Mouse (Mus musculus): Measurements from ENCODE around the gene Smim27.

Gene Smim27

DNA sequence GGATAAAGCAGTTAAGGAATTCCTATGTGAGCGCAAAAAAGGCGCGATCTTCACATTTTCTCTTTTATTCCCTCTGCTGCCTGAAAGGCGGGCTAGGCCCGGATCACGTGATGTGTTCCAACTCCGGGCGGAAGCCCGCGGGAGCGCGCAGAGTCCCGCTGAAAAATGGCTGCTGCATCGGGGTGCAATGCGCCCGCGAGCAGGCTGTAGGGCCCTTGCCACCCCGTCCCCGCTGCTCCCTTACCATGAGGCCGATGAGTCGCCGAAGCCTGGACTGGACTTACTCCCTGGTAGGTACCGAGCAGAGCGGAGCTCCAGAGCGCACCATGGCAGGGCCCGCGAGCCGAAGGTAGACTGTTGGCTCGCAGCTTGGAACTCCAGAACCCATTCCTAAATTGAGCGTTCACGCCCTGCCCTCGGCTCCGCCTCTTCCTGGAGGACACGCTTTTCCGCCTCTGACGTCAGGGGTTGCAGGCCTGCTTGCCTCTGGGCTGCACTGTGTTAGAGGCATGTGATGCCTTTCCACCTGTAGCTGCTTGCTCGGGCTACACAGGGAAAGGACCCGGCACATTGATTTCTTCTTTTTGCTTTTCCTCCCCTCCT lies at the start of gene Smim27, which contains the start of gene Topors:
Smim27 (plus strand) TSS at position 150 of the 603 bp plus-strand sequence.
Topors (minus strand) TSS at position 421 of the 603 bp plus-strand sequence.
- peak; percentile 98 for DNase-seq

DNA sequence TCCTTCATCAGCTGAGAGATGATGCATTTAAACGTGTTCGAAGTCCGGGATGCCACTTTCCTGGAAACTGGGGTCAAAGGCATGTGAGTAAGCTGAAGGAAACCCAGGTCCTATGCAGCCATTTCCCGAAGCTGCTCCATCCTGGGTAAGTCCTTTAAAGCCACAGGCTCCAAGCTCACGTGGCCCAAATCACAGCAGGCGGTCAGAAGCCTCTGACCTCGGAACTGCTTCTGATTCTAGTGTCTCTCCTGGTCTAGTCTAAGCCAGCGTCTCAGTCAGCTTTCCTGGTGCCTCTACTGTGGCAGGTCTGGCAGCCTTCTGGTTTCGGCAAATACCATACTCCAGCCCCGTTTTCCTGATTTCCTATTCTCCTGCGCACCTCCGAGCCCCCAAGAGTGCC lies 48.9 kb upstream of the Smim27 start:
- no peak for DNase-seq

DNA sequence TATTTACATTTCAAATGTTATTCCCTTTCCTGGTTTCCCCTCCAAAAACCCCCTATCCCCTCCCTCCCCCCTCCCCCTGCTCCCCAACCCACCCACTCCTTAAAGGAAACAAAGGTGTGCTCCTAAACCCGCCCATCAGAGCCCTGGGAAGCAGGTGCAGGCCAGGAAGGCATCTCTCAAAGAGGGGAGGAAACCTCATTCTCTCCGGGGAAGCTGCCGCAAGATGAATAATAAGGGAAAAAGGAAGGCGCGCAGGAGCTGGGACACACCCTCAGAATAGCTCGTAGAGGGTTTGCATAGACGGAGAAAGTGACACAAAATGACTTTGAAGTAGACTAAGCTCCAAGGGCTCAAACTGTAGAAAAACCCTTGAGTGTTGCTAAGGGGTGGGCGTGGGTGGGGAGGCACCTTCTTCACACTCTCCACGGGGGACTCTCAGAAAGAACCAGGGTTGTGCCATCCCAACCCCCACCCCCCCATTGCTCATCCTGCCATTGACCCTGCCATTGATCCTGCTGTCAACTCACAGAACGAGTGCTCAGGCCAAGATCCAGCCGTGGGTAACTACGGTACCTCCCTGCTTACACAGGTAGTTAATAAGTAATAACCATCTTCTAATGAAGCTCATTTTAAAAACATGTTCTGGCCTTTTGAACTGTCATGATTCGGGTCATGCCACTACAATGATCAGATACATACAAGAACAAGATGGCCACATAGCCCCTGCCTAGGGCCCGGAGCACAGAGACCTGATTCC lies 48.2 kb upstream of the Smim27 start:
- DNase-seq: no peak

DNA sequence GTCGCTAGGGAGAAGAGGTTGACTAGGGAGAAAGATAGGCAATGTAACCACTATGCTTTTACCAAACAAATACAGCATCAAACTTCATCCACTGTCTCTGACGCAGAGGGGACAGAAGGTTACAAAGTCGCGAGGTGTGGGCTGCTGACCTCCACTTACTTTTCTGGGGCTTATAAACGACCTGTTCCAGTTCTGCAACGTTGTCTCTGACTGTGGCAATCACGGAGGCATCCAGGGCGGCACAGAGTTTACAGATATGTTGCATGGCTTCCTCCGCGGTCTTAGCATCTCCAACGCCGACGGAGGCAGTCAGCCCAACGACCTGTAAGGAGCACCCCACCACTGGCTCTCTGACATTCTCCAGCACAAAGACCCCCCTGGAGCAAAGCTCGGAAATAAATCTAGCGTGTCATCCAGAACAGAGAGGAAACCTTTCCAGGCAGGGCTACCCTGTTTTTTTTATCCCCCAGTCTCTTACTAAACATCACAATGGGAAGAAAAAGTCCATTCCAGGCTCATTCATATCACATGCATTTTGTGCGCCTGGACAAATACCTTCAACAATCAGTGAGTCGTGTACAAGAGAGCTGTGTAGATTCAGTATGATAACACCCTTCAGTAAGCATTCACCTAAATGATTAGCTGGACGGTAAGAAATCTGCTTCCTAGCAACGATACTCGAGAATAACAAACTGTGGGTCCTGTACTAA lies 47.3 kb upstream of the Smim27 start:
- DNase-seq: no peak

DNA sequence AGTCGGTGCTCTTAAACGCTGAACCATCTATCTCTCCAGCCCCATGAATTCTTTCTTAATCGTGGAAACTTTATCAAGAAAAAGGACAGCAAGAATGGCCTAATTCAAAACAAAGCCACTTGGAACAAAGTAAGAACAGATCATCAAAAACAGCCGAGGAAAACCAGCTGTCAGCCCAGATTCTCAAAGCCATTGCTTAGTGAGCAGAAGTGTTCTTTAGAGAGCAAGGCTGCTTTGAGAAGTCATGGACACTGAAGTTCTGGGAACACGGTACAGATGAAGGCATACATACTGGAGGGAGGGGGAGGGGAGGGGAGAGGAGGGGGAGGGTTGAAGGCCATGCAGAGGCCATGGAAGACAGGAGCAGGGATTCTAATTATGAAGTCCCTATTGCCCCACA lies 43.3 kb upstream of the Smim27 start:
- peak; percentile 32 for DNase-seq

DNA sequence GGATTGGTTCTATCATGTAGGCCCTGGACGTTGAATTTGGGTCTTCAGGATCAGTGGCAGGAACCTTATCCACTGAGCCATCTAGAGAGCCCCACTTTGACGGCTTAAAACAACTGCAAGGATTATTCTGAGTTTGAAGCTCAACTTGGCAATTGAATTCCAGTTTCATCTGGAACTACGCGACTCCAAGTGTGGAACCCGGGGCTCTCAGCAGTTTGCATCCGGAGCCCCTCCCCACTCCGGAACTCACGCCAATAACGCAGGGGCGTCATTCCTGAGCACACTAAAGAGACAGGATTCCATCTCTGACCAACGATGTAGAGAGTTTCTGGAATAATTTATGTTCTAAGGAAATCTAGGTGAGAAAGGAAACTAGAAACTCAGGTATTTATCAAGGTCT lies 42.2 kb upstream of the Smim27 start:
- DNase-seq: no peak

DNA sequence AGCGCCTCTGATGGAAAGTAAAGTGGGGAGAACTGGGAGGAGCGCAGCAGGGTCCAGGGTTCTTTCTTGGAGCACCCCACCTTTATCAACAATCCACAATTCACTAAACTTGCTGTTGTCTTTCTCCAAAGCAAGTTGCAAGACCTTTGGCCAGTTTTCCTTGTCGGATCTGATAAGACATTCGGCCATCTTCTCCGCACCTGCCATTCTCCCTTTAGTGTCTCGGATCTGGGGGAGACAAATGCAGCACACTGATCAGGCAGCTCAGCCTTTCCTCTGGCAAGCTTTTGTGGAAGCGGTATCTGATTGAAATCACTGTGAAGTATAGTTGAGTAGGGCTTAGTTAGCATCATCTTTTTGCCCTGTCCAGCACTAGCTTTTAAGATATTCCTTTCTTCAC lies 41.5 kb upstream of the Smim27 start:
- DNase-seq: no peak

DNA sequence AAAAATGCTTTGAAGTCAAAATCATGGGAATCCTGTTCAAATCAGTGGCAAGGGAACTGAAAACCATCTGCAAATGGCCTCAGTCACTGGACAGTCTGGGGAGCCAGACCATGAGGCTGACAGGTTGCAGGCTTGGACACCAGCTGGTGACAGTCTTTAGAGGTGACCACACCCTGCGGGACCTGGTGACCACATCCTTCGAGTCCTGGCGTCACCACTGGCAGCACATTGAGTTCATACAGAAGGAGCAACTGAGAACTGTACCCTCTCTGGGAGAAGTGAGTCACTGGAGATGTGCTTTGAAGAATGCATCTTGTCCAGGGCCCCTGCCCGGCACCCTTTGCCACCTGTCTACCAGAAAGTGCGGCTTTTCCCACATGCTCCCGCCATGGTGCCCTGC lies 39.7 kb upstream of the Smim27 start:
- no peak for DNase-seq

DNA sequence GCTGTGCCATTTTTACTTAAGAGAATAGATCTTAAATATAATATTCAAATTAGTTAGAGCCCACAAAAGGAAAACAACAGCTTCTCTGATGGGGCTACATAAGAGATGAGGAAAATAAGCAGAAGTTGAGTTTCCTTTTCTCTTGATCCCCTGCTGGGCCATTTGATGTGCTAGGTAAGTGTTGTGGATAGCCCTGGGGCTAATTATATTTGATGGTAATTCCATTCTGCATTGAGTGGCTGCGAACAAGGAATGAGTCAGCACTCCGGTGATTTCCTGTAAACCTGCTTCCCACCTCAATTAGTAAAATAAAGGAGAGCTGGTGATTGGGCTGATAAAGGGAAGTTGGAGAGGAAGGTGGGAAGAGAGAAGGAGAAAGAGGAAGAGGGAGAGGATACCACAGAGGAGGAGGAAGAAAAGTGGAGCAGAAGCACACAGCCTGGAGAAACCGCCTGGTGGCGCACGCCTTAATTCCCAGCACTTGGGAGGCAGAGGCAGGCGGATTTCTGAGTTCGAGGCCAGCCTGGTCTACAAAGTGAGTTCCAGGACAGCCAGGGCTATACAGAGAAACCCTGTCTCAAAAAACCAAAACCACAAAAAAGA lies 36.2 kb upstream of the Smim27 start:
- DNase-seq: no peak

DNA sequence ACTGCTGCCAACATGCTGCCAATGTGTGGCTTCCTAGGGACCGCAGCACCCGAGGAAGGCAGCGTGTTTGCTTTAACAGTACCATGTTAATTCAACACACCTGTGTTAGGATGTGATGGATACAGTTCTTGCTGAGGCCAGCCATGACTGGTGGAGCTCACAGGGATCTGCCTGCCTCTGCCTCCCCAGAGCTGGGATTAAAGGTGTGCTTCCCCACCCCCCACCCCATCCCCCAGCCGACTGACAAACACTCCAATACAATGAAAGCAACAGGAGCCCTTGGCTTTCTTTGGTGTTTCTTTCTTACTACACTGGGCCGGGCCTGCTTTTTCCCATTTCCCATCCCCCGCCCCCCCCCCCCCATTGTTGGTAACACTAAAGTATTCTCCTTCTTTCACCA lies 35.1 kb upstream of the Smim27 start:
- DNase-seq: no peak

DNA sequence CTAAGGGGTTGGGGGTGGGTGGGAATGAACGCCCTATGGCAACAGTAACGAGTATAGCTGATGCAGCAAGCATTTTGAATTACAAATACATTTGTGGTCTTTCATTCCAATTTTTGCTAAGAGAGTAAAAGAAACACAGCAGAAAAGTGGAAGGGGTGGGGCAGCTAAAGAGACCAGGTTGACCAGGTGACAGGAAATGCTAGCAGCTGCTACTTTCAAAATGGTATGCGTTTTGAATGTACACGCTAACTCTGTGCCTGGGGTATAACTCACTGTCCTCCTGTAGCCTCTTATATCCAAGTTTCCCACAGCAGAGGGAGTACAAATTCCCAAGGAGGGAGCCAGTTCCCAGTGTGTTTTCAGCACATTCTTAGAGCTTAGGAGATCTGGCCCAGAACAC lies 32.5 kb upstream of the Smim27 start:
- no peak for DNase-seq

DNA sequence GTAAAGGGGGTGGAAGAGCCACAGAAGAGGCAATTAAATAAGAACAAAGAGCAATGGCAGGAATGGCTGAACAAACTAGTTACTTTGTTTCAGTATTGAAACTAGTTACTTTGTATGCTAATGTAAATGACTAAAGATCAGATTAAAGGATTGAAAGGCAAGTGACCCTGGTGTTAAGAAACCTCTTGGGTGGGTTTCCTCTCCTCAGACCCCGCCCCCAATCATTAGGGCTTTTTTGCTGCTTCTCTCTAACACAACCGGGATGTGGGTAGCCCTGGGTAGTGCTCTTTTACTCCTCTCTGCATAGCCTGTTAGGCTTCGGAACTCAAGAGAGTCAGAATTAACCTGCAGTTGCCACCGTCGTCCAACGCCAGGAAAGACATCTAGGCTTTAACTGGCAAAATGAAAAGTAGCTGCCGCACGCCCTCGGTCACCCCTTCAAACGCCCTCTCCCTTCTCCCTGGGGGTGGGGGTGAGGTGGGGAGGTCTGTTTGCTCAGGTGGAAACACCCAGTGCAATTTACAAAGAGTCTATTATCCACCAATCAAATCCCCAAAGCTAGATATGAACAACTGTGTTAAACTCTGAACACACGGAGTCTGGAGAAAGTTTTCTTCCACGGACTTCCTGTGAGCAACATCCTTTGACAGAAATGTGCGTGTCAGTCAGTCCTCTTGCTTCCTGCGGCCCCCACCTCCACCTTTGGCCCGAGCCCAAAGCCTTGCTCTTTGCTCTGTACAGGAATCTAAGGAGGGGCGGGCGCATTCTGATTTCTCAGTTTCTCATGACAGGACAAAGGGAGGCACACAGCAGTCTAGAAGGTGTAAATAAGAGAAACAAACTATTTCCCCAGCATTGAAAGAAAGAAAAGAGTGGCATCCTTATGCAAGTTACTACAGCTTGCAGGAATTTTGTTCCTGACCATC lies 30.6 kb upstream of the Smim27 start:
- DNase-seq: peak; percentile 85

DNA sequence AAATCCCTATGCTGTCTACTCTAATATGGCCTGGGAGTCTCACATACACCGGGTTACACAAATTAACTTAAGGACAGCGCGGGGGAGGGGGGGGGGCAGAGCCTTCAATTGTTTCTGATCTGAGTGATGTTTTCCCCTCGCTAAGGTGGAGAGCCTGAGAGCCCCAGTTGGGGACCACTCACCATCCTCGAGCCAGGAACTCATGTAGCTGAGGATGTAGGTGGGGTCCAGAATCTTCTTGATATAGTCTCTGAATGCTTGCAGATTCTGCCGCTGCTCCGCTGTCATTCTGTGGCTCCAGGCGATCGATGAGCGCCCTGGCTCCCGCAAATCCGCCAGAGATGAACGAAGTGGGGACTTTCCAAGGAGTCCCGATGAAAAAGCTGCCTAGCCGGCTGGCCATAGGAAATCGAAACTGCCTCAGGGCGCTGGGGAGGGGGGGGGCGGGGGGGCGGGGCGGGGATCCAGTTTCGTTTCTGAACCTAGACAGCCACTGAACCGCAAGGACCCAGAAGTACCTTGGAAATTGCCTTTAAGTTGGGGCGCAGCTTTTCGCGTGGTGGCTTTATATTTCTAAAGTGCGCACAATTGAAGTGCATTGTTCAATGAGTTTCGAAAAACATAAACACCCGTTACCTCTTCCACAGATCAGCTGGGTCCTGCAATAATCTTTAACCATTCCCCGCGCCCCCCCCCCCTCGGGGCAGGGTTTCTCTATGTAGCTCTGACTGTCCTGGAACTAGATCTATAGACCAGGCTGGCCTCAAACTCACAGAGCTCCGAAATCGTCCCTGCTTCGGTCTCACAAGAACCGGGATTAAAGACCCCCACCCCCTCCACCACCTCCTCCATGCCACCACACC lies 29.7 kb upstream of the Smim27 start, which contains the start of gene Ddx58:
Ddx58 (minus strand) TSS at position 420 of the 863 bp plus-strand sequence.
- peak; percentile 45 for DNase-seq

DNA sequence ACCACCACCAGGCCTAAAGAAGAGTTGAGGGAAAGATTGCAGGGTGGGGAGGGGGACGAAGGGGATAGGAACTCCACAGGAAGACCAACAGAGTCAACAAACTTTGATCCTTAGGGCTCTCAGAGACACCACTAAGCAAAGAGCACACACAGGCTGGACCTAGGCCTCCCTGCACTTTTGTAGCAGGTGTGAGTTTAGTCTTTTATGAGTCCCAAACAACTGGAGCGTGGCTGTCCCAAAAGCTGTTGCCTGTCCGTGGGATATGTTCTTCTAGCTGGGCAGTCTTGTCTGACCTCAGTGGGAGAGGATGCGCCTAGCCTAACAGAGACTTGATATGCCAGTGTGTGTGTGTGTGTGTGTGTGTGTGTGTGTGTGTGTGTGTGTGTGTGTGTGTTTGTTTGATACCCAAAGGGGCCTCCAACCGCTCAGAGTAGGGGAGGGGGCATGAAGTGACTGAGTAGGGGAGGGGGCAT lies 29.1 kb upstream of the Smim27 start:
- no peak for DNase-seq

DNA sequence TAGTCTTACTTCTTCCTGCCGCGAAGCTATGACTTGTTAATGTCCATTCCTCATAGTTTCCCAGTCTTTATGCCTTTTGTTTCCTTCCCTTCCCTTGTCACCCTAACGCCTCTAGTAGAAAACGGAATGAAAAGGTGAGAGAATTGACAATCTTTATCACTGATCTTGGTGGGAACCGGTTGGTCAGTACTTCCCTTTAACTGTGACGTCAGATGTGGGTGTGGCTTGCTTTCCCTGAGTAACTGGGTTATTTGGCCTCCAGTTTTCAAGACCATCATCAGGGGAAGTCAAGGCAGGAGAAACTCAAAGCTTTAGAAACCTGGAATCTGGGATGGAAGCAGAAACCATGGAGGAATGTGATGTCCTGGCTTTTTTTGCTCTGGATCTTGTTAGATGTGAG lies 27.5 kb upstream of the Smim27 start:
- peak; percentile 21 for DNase-seq

DNA sequence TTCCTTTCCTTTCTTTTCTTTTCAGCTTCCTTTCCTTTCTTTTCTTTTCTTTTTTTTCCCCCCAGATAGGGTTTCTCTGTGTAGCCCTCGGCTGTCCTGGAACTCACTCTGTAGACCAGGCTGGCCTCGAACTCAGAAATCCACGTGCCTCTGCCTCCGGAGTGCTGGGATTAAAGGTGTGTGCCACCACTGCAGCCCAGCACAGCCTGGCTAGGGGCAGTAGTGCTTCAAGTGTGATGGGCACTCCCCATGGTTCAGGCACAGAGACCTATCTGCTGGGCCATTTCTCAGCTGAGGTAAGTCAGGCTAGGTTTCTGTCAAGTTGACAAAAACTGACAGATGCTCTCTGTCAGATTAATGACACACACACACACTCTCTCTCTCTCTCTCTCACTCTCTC lies 26.4 kb upstream of the Smim27 start:
- DNase-seq: no peak

DNA sequence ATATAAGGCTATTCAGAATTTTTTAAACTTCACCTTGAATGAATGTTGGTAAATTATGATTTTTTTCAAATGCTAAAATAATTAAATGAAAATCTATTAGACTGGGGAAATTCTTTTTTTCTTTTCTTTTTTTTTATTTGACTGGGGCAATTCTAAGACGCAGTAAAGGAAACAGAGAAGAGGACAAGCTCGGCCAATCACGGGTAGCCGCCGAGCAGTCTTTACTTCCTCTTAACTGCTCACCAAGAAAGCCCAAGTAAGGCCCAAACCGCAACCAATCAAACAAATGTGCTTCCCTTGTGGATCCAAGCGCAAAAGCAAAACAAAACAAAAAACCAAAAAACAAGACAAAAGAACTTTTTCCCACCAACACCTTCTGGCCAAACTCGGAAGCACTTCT lies 25.3 kb upstream of the Smim27 start:
- DNase-seq: no peak

DNA sequence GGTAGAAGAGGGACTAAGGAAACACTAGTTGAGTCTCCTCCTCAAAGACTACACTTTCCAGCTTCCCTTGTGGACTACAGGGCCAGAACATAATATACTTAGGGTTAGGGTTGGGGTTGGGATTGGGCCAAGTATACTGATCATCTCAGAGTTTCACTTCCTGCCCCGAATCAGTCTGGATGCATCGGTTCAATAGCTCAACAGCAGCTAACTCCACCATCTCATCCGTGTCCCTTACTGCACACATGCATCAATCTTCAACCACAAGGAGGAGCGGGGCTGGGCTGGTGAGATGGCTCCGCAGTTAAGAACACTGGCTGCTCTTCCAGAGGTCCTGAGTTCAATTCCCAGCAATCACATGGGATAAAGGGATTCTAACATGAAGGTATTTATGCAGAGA lies 18.4 kb upstream of the Smim27 start:
- no peak for DNase-seq

DNA sequence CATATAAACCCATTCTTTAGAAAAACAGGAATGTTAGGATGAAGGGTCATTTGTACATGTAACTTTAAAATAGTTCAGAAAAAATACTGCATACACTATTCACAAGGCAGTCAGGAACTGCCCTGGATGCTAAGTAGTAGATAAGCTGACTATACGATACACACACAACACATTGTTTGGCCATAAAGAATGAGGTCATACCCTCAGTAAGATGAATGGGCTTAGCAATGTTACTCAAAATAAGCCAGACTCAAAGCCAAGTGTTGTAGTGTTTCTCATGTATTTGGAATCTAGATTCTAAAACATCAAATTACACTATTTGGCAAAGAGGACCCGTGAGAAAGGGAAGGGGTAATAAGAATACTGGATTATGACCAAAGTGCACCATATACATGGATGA lies 15.6 kb upstream of the Smim27 start:
- DNase-seq: no peak

DNA sequence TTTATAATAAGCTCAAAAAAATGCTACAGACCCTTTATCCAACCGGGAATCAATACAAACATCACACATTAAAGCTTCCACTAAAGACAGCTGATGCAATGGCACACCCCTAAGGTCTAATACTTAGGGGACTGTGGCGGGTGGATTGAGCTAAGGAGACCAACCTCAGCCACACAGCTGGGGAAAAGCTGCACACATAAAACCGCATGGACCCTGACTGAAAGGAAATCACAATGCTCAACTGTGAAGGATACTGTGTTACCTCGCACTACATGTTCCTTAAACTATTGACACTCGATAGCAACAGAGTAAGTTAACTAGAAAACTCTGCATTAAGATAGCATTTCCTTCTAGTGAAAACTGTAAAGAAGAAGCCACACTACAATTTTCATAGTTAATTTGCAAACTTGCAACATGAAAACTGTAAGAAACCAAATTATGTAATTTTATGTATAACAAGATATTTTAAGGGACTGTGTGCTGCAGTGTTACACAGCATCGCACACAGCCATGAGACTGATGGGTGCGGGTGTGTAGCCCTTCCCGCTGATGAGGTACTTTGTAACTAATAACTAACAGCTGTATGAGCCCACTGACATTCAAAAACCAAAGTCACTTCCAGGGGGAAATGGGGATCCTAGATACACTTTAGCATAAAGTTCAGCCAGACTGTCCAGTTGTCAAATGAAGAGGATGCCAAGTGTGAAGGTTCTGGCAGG lies 14.8 kb upstream of the Smim27 start:
- DNase-seq: no peak

DNA sequence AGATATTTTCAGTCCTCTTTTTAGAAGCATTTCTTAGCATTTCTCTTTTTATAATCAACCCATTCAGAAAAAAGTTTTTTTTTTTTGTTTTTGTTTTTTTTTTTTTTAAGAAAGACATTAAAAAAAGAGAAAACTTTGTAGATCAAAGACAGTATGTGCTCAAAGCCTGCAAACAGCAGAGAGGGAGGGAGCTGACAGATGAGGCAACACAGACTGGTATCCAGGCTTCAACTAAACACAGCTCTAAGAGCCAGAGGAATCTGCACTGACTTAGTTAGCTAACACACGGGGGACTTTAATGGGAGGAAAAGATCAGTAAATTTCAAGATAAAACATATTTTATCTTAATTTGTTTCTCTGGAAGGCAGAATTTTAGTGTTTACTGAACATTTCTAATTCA lies 5.1 kb upstream of the Smim27 start:
- peak; percentile 42 for DNase-seq

Measured in lung, postnatal 10 days (tissue).